Mouse (Mus musculus) MEL-GATA-1-ER (cell line): ENCODE measurements around the gene Bnipl.

Source experiments
- DNase-seq: peaks from one replicate; pipeline ENCODE4 v3.0.0-alpha.2; 2012; ENCODE audit warnings: low read depth; ENCODE audit errors: extremely low read depth

The Bnipl gene

GRCm38 (mm10) chr3:95280747-95281146, 29.8 kb upstream of the Bnipl start:
- DNase-seq = peak; percentile 60

- no peak for DNase-seq
Observed at GRCm38 (mm10) chr3:95277149-95277551, 26.2 kb upstream of the Bnipl start.

DNA sequence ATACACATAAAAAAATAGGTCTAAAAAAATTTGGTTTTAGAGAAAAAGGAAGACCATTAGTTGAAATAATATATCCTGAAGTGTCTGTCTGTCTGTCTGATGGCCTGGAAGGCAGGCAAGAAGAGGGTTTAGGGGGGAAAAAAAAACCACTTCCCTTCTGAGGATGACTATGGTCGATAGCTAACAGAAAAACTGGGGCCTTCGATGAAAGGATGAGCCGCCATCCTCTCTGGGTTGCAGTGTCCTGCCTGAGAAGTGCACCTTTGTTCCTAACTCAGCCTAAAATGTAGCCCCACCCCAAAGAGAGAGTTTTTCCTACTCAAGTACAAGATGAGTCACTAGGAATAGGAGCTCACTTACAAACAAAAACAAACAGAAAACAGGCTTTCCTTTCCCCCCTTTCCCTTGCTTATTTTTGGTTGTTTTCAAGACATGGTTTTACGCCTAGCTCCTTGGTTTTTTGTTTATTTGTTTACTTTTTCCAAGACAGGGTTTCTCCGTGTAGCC, 25.5 kb upstream of the Bnipl start:
- peak; percentile 62 for DNase-seq

DNA sequence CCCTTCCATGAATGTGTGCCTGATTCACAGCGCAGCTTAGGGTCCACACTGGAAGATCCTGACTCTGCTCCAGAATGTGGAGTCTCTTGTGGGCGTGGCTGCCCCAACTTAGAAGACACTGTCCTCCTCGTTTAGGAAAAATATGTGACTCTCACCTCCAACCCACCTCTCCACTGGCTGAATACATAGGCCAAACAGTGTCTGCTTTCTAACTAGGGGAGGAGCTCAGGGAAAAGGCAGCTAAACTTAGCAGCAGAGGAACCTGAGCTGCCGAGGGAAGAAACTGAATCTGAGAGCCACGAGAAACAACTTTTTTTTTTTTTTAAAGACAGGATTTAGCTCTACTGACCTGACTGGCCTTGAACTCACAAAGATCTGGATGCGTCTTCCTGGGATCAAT, 24.2 kb upstream of the Bnipl start:
- DNase-seq = no peak

DNA sequence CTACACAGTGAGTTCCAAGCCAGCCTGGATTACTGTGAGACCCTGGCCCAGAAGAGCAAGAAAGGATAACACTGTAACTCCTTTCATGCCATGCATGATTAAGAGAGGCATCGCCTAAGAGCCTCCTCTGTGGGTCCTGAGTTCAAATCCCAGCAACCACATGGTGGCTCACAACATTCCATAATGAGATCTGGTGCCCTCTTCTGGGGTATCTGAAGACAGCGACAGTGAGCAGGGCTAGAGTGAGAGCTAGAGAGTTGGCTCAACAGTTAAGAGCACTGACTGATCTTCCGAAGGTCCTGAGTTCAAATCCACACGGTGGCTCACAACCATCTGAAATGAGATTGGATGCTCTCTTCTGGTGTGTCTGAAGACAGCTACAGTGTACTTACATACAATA, 23.5 kb upstream of the Bnipl start:
- no peak for DNase-seq

GRCm38 (mm10) chr3:95273471-95273870, 22.5 kb upstream of the Bnipl start:
- DNase-seq = no peak

DNA sequence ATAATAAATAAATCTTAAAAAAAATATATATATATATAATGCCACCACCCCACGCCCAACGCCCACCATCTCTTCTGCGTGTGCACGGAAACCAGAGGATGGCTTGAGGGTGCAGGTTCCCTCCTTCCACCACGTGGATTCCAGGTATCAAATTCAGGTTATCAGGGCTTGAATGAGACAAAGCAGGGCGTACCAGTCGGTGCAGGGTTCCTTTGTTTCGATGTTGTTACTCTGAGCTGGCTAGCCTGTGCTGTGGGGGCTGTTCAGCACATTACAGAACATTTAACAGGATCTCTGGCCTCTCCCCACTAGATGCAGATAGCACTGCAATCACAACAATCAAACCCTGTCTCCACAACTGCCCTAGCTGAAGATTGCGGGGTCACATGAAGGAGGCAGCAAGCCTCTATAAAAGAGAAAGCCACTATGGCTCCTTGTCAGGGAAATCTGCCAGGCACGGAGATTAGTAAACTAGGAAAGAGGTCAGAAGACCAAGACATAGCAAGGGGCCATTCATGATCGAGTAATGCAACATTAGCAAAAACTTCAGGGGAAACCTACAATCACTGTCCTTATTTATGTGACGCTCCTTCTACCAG, 19.9 kb upstream of the Bnipl start:
- DNase-seq = no peak

DNA sequence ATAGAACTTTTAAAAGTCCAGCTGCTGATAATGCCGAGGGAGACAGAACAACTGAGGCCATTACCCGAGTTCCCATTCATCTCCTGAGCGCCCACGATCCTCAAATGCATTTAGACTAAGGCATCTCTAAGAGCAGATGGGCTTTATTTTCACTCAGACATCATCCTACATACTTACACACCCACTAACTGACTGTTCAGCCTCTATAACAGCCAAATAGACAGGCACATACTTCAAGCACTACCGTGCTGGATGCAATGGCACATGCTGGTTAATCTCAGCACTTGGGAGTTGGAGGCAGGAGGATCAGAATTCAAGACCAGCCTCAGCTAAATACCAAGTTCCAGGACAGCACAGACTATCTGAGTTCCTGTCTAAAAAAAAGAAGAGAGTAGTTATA, 18.8 kb upstream of the Bnipl start:
- no peak for DNase-seq

DNA sequence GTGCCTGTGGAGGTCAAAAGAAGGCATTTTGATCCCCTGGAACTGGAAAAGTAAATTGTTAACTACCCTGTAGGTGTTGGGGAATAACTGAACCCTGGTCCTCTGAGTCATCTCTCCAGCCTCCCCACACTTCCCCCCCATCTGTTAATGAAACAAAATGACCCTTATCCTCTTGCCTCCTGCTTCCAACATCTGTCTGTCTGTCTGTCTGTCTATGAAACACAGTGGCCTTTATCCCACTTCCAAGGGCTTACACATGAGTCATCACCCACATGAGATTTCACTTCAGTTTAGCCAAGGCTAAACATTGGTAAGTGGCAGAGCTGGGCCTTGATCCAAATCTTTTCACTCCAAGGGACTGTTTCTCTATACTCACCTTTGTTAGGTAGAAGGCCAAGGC, 16.9 kb upstream of the Bnipl start:
- DNase-seq = no peak

DNA sequence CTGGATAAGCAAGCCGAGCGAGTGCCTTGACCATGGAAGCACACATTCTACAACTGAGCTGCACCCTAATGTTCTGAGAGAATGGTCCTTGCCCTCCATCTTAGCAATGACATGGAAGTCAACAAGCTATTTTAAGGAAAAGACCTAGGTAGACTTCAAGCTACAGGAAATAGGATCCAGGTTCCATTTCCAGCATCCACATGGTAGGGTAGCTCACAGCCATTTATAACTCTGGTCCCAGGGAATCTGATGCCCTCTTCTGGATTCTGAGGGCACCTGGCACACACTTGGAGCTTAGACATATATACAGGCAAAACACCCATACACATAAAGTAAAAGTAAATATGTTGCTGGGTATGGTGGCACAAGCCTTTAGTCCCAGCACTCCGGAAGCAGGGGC, 15.1 kb upstream of the Bnipl start:
- no peak for DNase-seq

GRCm38 (mm10) chr3:95264724-95265123, 13.7 kb upstream of the Bnipl start:
- DNase-seq = no peak

DNA sequence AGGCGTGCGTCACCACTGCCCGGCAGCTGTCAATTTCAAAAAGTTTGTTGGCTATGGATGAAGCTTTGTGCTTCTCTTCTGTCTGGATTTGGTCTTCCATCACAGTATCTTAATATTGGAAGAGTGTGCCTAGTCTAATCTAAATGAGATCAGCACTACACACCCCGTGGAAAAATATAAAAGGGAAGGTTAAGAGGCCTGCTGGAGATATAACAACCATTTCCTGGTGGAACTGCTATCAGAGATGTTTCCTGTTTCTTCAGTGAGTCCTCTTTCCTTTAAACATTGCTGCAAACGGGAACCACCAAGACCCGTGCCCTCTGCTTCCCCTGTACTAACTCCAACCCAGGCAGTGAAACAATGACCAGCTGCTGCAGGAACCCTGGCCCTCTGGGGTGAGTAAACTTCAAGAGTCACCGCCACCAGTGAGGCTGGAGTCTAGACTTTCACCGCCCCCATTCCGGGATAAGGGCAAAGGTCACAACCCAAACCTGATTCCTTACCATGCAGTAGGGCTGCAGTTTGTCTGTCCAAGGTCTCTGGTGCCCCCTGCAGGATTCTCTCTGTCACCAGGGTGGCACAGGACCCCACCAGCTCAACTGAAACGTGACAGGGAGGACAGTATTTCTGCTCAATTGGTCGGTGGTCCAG, 12.2 kb upstream of the Bnipl start:
- peak; percentile 59 for DNase-seq

DNA sequence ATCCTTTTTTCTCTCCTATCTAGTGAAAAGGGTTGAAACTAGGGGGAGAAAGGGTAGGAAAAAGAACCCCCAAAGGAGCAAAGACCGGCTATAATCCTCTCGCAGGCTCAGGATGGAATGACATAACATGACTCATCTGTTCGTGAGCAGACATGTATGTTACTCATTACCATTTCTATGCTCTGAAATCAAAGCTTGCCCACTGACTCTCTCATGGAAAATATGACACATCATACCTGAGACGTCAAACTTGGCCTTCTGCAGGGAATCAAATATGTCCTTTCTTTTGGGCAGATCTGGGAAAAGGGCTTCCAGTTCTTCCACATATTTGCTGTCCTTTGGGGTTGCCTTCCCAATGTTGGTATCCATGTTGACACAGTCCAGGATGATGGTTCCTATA, 11.0 kb upstream of the Bnipl start:
- no peak for DNase-seq

DNA sequence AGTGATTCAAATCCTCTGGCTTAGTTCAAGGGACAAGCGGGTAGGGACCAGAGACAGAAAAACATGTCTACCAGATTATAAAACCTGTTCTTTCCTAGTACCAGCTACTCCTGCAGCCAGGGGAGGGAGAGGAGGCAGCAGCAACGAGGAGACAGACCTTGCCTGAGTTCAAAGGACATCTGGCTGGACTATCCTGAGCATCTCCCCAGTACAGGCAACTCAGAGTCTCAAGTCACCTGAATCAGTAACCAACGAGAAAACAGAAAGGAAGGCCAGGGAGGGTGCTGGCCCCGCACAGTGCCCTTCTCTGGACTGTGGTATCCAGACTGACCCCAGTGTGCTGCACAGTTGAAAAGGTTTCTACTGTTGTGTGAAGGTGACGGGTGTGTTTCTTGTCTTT, 5.9 kb upstream of the Bnipl start:
- no peak for DNase-seq

GRCm38 (mm10) chr3:95250361-95250760, 632 bp downstream of the Bnipl start:
- DNase-seq = no peak

DNA sequence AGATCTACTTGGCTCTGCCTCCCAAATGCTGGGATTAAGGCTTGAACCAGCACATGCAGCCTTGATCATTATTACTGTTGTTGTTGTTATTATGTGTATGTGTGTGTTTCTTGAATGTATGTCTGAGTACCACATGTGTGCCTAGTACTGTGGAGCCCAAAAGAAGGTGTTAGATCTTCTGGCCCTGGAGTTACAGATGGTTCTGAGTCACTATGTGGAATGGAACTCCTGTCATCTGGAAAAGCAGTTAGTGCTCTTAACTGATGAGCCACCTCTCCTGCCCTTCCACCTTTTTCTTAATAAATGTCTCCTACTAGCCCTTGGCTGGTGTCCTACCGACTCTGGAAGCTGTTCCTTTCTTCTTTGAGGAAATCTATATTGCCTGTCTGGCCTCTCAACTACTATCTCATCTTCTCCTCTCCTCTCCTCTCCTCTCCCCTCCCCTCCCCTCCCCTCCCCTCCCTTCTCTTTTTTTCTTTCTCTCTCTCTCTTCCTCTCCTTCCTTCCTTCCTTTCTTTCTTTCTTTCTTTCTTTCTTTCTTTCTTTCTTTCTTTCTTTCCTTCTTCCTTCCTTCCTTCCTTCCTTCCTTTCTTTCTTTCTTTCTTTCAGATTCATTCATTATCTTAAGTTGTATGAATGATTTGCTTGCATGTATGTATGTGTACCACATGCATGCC, 3.2 kb downstream of the Bnipl start:
- DNase-seq = no peak

- peak; percentile 91 for DNase-seq
Observed at GRCm38 (mm10) chr3:95246465-95247231, 4.3 kb downstream of the Bnipl start.

DNA sequence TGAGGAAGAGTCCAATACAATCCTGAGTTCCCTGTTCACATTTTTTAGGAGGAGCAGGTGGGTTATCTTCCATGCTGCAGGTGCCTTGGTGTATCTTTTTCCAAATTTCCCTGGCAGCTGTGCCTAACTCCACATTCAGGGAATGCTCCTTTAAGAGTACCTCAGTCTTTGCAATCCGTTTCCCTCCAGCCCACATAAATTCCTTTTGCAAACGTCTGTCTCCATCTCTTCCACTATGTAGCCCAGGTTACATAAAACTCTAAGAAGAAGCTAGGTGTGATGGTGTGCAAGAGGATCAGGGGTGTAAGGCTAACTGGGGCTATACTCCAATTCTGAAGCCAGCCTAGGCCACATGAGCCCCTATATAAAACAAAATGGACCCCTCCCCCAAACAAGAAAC, 7.9 kb downstream of the Bnipl start:
- no peak for DNase-seq

GRCm38 (mm10) chr3:95241498-95241897, 9.5 kb downstream of the Bnipl start, which contains the start of gene Gm128:
TSS of gene Gm128 (minus strand) at chr3:95241598.
- no peak for DNase-seq

DNA sequence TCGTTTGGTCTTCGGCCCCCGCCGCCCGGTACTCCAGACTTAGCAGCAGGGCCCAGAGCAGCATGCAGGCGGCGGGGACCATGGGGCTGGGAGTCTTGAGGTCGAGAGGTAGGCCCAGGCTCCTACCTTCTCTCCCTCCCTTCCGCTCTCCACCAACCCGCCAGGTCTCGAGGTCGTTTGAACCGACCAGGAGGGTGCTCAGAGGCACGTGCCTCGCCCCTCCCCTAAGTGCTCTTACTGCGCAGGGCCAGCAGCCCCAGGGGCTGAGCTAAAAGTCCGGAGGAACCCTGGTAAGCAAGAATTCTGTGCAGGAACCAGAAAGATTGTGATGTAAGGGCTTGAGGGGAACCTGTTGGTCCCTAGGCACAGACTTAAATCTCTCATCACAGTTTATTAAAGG, 10.1 kb downstream of the Bnipl start:
- no peak for DNase-seq

GRCm38 (mm10) chr3:95239971-95240370, 11.0 kb downstream of the Bnipl start:
- no peak for DNase-seq

GRCm38 (mm10) chr3:95239022-95239421, 12.0 kb downstream of the Bnipl start:
- no peak for DNase-seq
